Mouse (Mus musculus): ENCODE measurements at regions not wholly inside any gene's neighbourhood (a gene's known extent, or its start where the extent isn't known, plus 50 kb on each side); places are given as distances from the start of the nearest gene placed in this dataset.

- TF ChIP-seq POLR2AphosphoS5 (IDR thresholded peaks at IDR 0.05; ENCODE audit: borderline replicate concordance, low read depth, low read length): no peak
- TF ChIP-seq TCF12 (IDR thresholded peaks at IDR 0.05; ENCODE audit: low read depth, low read length): no peak
- TF ChIP-seq USF1 (IDR thresholded peaks at IDR 0.05; ENCODE audit: low read depth, low read length): no peak
- TF ChIP-seq RAD21 (IDR thresholded peaks at IDR 0.05; ENCODE audit: low read depth, low read length): no peak
- TF ChIP-seq MAZ (IDR thresholded peaks at IDR 0.05; ENCODE audit: low read depth, low read length): no peak
- no peak for TF ChIP-seq CTCF (IDR thresholded peaks at IDR 0.05 in 2 of 3, conservative IDR thresholded peaks at IDR 0.05 in 1 of 3; ENCODE audit: control insufficient read depth in 1 of 3, insufficient read depth in 1 of 3, low read depth in 2 of 3, low read length in 3 of 3, poor library complexity in 1 of 3, severe bottlenecking in 1 of 3)
- no peak for TF ChIP-seq MAX (IDR thresholded peaks at IDR 0.05; ENCODE audit: low read length)
Observed at GRCm38 (mm10) chr7:83014725-83015690, 147.9 kb downstream of the Mex3b start.
